Mouse (Mus musculus) testis, adult 2 months (tissue): ENCODE measurements around the gene Abcc10.

Experiments used
- CTCF ChIP-seq: fragments of 200-500 bp; IDR thresholded peaks from 2 replicates; pipeline ENCODE4 v1.5.1; 2012; ENCODE audit warnings: low read depth, mild to moderate bottlenecking, inconsistent platforms, low read length, moderate library complexity; ENCODE audit not compliant: control insufficient read depth, insufficient read depth, insufficient replicate concordance
- POLR2A ChIP-seq: fragments of 200-500 bp; IDR thresholded peaks from 2 replicates; pipeline ENCODE4 v1.6.1; 2012; ENCODE audit warnings: low read depth, mild to moderate bottlenecking, inconsistent platforms, low read length, moderate library complexity; ENCODE audit not compliant: control insufficient read depth

- TF ChIP-seq POLR2A (no peak), CTCF (no peak)
Observed at GRCm38 (mm10) chr17:46306956-46307355, 21.2 kb downstream of the Abcc10 start.
